Mouse (Mus musculus): ENCODE results near the gene Gzmd. TPM values are rescaled to one million over a fixed set of nuclear protein-coding genes. Genes with fewer than 3 reads are reported as not detected.

Gene Gzmd
- not detected for polyA plus RNA-seq (2014; fragmentation: Illumina TruSeq; extraction: RNeasy Lipid Tissue Mini Kit (QIAGEN cat#74804))

GRCm38 (mm10) chr14:56132508-56132907, at the start of gene Gzmd:
TSS of gene Gzmd (minus strand) at chr14:56132608.

GRCm38 (mm10) chr14:56174499-56174898, 42.1 kb upstream of the Gzmd start, which contains the start of gene Gzmn:
TSS of gene Gzmn (minus strand) at chr14:56174599.

GRCm38 (mm10) chr14:56159479-56159878, 27.1 kb upstream of the Gzmd start, which contains the start of gene Gzmg:
TSS of gene Gzmg (minus strand) at chr14:56159579.

GRCm38 (mm10) chr14:56120525-56120924, 11.9 kb downstream of the Gzmd start, which contains the start of gene Gzme:
TSS of gene Gzme (minus strand) at chr14:56120625.

GRCm38 (mm10) chr14:56102386-56102785, 30.0 kb downstream of the Gzmd start, which contains the start of gene Ctsg:
TSS of gene Ctsg (minus strand) at chr14:56102574.

GRCm38 (mm10) chr14:56085167-56085566, 47.2 kb downstream of the Gzmd start, which contains the start of gene Mcpt8:
TSS of gene Mcpt8 (minus strand) at chr14:56085273.

Other genes with a start within 250 kb of the Gzmd start
- gene Cbln3, start 248.2 kb downstream of the Gzmd start, polyA plus RNA-seq (2014; fragmentation: Illumina TruSeq; extraction: RNeasy Lipid Tissue Mini Kit (QIAGEN cat#74804)) = 0.14 TPM
- gene Khnyn, start 247.7 kb downstream of the Gzmd start, polyA plus RNA-seq (2014; fragmentation: Illumina TruSeq; extraction: RNeasy Lipid Tissue Mini Kit (QIAGEN cat#74804)) = 13.0 TPM
- 8.0 TPM for gene Sdr39u1, start 232.3 kb downstream of the Gzmd start, polyA plus RNA-seq (2014; fragmentation: Illumina TruSeq; extraction: RNeasy Lipid Tissue Mini Kit (QIAGEN cat#74804))
- gene Cma1, start 187.9 kb downstream of the Gzmd start, polyA plus RNA-seq (2014; fragmentation: Illumina TruSeq; extraction: RNeasy Lipid Tissue Mini Kit (QIAGEN cat#74804)) = 2.9 TPM
- not detected for gene Cma2, start 181.6 kb downstream of the Gzmd start, polyA plus RNA-seq (2014; fragmentation: Illumina TruSeq; extraction: RNeasy Lipid Tissue Mini Kit (QIAGEN cat#74804))
- gene Mcpt1, start 114.6 kb downstream of the Gzmd start, polyA plus RNA-seq (2014; fragmentation: Illumina TruSeq; extraction: RNeasy Lipid Tissue Mini Kit (QIAGEN cat#74804)) = not detected
- not detected for gene Mcpt9, start 102.1 kb downstream of the Gzmd start, polyA plus RNA-seq (2014; fragmentation: Illumina TruSeq; extraction: RNeasy Lipid Tissue Mini Kit (QIAGEN cat#74804))
- not detected for gene Mcpt2, start 90.6 kb downstream of the Gzmd start, polyA plus RNA-seq (2014; fragmentation: Illumina TruSeq; extraction: RNeasy Lipid Tissue Mini Kit (QIAGEN cat#74804))
- 5.9 TPM for gene Mcpt4, start 70.3 kb downstream of the Gzmd start, polyA plus RNA-seq (2014; fragmentation: Illumina TruSeq; extraction: RNeasy Lipid Tissue Mini Kit (QIAGEN cat#74804))
- not detected for gene Mcpt8, start 47.3 kb downstream of the Gzmd start, polyA plus RNA-seq (2014; fragmentation: Illumina TruSeq; extraction: RNeasy Lipid Tissue Mini Kit (QIAGEN cat#74804))
- gene Ctsg, start 30.0 kb downstream of the Gzmd start, polyA plus RNA-seq (2014; fragmentation: Illumina TruSeq; extraction: RNeasy Lipid Tissue Mini Kit (QIAGEN cat#74804)) = not detected
- not detected for gene Gzme, start 12.0 kb downstream of the Gzmd start, polyA plus RNA-seq (2014; fragmentation: Illumina TruSeq; extraction: RNeasy Lipid Tissue Mini Kit (QIAGEN cat#74804))
- gene Gzmg, start 27.0 kb upstream of the Gzmd start, polyA plus RNA-seq (2014; fragmentation: Illumina TruSeq; extraction: RNeasy Lipid Tissue Mini Kit (QIAGEN cat#74804)) = not detected
- not detected for gene Gzmn, start 42.0 kb upstream of the Gzmd start, polyA plus RNA-seq (2014; fragmentation: Illumina TruSeq; extraction: RNeasy Lipid Tissue Mini Kit (QIAGEN cat#74804))
- gene Gzmf, start 78.8 kb upstream of the Gzmd start, polyA plus RNA-seq (2014; fragmentation: Illumina TruSeq; extraction: RNeasy Lipid Tissue Mini Kit (QIAGEN cat#74804)) = not detected
- gene Gzmc, start 102.0 kb upstream of the Gzmd start, polyA plus RNA-seq (2014; fragmentation: Illumina TruSeq; extraction: RNeasy Lipid Tissue Mini Kit (QIAGEN cat#74804)) = not detected
- 0.31 TPM for gene Gzmb, start 129.7 kb upstream of the Gzmd start, polyA plus RNA-seq (2014; fragmentation: Illumina TruSeq; extraction: RNeasy Lipid Tissue Mini Kit (QIAGEN cat#74804))
- 0.23 TPM for gene Atp12a, start 232.5 kb upstream of the Gzmd start, polyA plus RNA-seq (2014; fragmentation: Illumina TruSeq; extraction: RNeasy Lipid Tissue Mini Kit (QIAGEN cat#74804))